Mouse (Mus musculus) lung, postnatal 0 days (tissue): ENCODE data around the gene Zfp408.

Experiments used
- CTCF ChIP-seq: IDR thresholded peaks from 2 replicates; pipeline ENCODE4 v1.5.1; 2016; ENCODE audit warnings: antibody characterized with exemption, mild to moderate bottlenecking
- EP300 ChIP-seq: IDR thresholded peaks from 2 replicates; pipeline ENCODE4 v1.6.1; 2016; ENCODE audit warnings: antibody characterized with exemption, mild to moderate bottlenecking, control low read depth

GRCm38 (mm10) chr2:91695436-91696224, 46.0 kb upstream of the Zfp408 start:
- TF ChIP-seq CTCF: no peak
- no peak for TF ChIP-seq EP300
